Mouse (Mus musculus): ENCODE measurements at regions not wholly inside any gene's neighbourhood (a gene's known extent, or its start where the extent isn't known, plus 50 kb on each side); places are given as distances from the start of the nearest gene placed in this dataset.

- TF ChIP-seq POLR2A (IDR thresholded peaks at IDR 0.05; ENCODE audit: extremely low read depth, insufficient read depth, low read length) (no peak), CTCF (IDR thresholded peaks at IDR 0.05; ENCODE audit: low read depth, low read length) (no peak)
Measured at GRCm38 (mm10) chr9:11721811-11722210, 817.2 kb upstream of the Cntn5 start.
